Mouse (Mus musculus) natural killer cell, adult 2 months (primary cell): ENCODE measurements at regions not wholly inside any gene's neighbourhood (a gene's known extent, or its start where the extent isn't known, plus 50 kb on each side); places are given as distances from the start of the nearest gene placed in this dataset.

ENCODE experiments used
- DNase-seq, 2 experiments: peaks; one replicate each; pipeline ENCODE4 v3.0.0; 2022; ENCODE audit warnings: low spot score in 2 of 2

GRCm38 (mm10) chr2:48620815-48621214 is 193.1 kb upstream of the Acvr2a start:
- no peak for DNase-seq

GRCm38 (mm10) chr2:48622316-48622715 is 191.6 kb upstream of the Acvr2a start:
- no peak for DNase-seq

- DNase-seq, result no peak
Measured at GRCm38 (mm10) chr2:48624040-48624439, 189.9 kb upstream of the Acvr2a start.

GRCm38 (mm10) chr2:48624461-48624860 is 189.4 kb upstream of the Acvr2a start:
- no peak for DNase-seq

GRCm38 (mm10) chr2:48627011-48627410 is 186.9 kb upstream of the Acvr2a start:
- DNase-seq, result no peak

GRCm38 (mm10) chr2:48629106-48630050 is 184.5 kb upstream of the Acvr2a start:
- DNase-seq, result no peak

GRCm38 (mm10) chr2:48634456-48635174 is 179.3 kb upstream of the Acvr2a start:
- DNase-seq, result no peak

GRCm38 (mm10) chr2:48636108-48636507 is 177.8 kb upstream of the Acvr2a start:
- DNase-seq, result no peak

GRCm38 (mm10) chr2:48644114-48644513 is 169.8 kb upstream of the Acvr2a start:
- DNase-seq, result no peak

- no peak for DNase-seq
Measured at GRCm38 (mm10) chr2:48650281-48650680, 163.6 kb upstream of the Acvr2a start.

- no peak for DNase-seq
Measured at GRCm38 (mm10) chr2:48661222-48661621, 152.7 kb upstream of the Acvr2a start.

- DNase-seq, result no peak
Measured at GRCm38 (mm10) chr2:48665103-48665502, 148.8 kb upstream of the Acvr2a start.

- DNase-seq, result no peak
Measured at GRCm38 (mm10) chr2:48689098-48689497, 124.8 kb upstream of the Acvr2a start.

GRCm38 (mm10) chr2:48694509-48694908 is 119.4 kb upstream of the Acvr2a start:
- DNase-seq, result no peak

- DNase-seq, result no peak
Measured at GRCm38 (mm10) chr2:48700886-48701285, 113.0 kb upstream of the Acvr2a start.

- DNase-seq, result no peak
Measured at GRCm38 (mm10) chr2:48705103-48705804, 108.7 kb upstream of the Acvr2a start.

GRCm38 (mm10) chr2:48705805-48706150 is 108.1 kb upstream of the Acvr2a start:
- DNase-seq, result no peak

GRCm38 (mm10) chr2:48706188-48706587 is 107.7 kb upstream of the Acvr2a start:
- DNase-seq, result no peak

- DNase-seq, result no peak
Measured at GRCm38 (mm10) chr2:48716206-48716605, 97.7 kb upstream of the Acvr2a start.

GRCm38 (mm10) chr2:48717770-48718169 is 96.1 kb upstream of the Acvr2a start:
- DNase-seq, result no peak

- DNase-seq, result no peak
Measured at GRCm38 (mm10) chr2:48718261-48718660, 95.6 kb upstream of the Acvr2a start.

GRCm38 (mm10) chr2:48730780-48731179 is 83.1 kb upstream of the Acvr2a start:
- DNase-seq, result no peak
